Mouse (Mus musculus): ENCODE data around the gene 4930402F06Rik. TPM values are rescaled to one million over a fixed set of nuclear protein-coding genes. Genes with fewer than 3 reads are reported as not detected.
A peak's percentile ranks its signal among the peaks of the same experiment; 100 is the strongest.

Gene 4930402F06Rik
- polyA plus RNA-seq (2012; rRNA removed) (not detected in 2 replicates), polyA plus RNA-seq (2014; fragmentation: Nextera tagmentation; extraction: Ambion mirVana) (not detected in 2 replicates)

DNA sequence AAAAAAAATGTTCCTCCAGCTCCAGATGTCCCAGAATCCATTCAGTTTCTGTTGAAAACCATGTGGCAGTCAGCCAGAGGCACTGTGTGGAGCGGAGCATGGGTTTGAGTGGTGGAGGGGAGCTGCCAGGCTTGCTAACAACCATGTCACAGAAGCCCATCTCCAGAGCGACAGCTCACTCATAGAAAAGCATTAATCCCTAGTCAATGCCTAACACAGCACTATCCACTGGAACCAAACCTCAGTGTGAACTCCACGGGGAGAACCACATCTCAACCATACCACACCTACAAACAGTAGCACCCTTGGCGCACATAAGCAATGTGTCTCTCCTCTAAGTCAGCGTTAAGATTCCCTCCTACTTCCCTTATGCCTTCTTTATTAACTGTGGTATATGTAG is at the start of gene 4930402F06Rik:
TSS of gene 4930402F06Rik (minus strand) at position 80 of the 400 bp plus-strand sequence.
- Histone ChIP-seq H3K4me2 (replicated peaks; ENCODE audit: low read depth, low read length, severe bottlenecking) (no peak within 1 kb of the TSS), H3K27ac (replicated peaks; ENCODE audit: low read depth, low read length) (no peak within 1 kb of the TSS), H3K9me3 (ENCODE audit: control insufficient read depth, low read length) (no peaks in the 10 kb centered on the region), H3K9ac (ENCODE audit: low read depth, low read length, severe bottlenecking) (no peak within 1 kb of the TSS), H3K4me1 (ENCODE audit: control insufficient read depth, insufficient read depth, low read length) (no peaks in the 10 kb centered on the region), H3K36me3 (ENCODE audit: control insufficient read depth, insufficient read depth, low read length) (0 out of 2 replicates have a peak, but pooled peaks cover under 1% of the 10 kb centered on the region), H3K4me3 (replicated peaks; ENCODE audit: low read length) (no peak within 1 kb of the TSS), H3K27me3 (ENCODE audit: control insufficient read depth, insufficient read depth, low read length) (no peaks in the 10 kb centered on the region)
- ATAC-seq (ENCODE audit: low FRiP score, low read depth), result no peak
- DNase-seq (ENCODE audit: low spot score), result no peak
- WGBS, result 64% methylated on average over 5 of the region's 5 CpGs
- TF ChIP-seq POLR2A (IDR thresholded peaks at IDR 0.05; ENCODE audit: borderline replicate concordance, extremely low read depth, insufficient read depth, insufficient read length), result no peak

- Histone ChIP-seq H3K27me3 (ENCODE audit: control insufficient read depth, insufficient read depth, low read length) (no peaks in the 10 kb centered on the region), H3K9me3 (ENCODE audit: control insufficient read depth, low read length) (no peaks in the 10 kb centered on the region), H3K4me1 (ENCODE audit: control insufficient read depth, insufficient read depth, low read length) (peaks cover 50% of the 10 kb centered on the region), H3K4me3 (replicated peaks; ENCODE audit: low read length) (no peak overlapping the region), H3K9ac (ENCODE audit: low read depth, low read length, severe bottlenecking) (no peak overlapping the region), H3K4me2 (replicated peaks; ENCODE audit: low read depth, low read length, severe bottlenecking) (no peak overlapping the region), H3K27ac (replicated peaks; ENCODE audit: low read depth, low read length) (0 out of 2 replicates have a peak overlapping the region, but pooled peaks have one; percentile 16), H3K36me3 (ENCODE audit: control insufficient read depth, insufficient read depth, low read length) (no peaks in the 10 kb centered on the region)
- no peak for TF ChIP-seq POLR2A (IDR thresholded peaks at IDR 0.05; ENCODE audit: borderline replicate concordance, extremely low read depth, insufficient read depth, insufficient read length)
- no peak for ATAC-seq (ENCODE audit: low FRiP score, low read depth)
- DNase-seq (ENCODE audit: low spot score), result no peak
- 76% methylated on average over 5 of the region's 5 CpGs for WGBS
Measured at GRCm38 (mm10) chr2:35446300-35446699, 49.3 kb upstream of the 4930402F06Rik start.

DNA sequence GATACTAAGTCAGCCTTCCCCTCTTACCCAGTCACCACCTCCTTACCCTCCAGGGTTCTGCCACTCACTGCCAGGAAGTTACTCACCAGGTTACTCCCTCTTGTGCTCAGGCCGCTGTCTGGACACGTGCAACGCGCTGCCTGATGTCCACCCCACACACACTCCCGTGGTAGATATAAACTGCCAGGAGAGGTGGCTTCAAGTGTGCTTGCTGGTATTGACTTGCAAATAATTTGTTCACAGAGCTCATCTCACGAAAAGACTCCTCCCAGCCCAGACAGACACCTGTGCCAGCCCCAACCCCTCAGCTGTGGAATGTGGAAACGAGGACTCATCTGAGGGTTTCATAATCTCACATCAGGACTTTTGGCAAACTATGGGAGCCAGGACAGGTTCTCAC is 48.6 kb upstream of the 4930402F06Rik start:
- 65% methylated on average over 7 of the region's 7 CpGs for WGBS

GRCm38 (mm10) chr2:35444764-35445262 is 47.8 kb upstream of the 4930402F06Rik start:
- Histone ChIP-seq H3K27ac (replicated peaks; ENCODE audit: low read depth, low read length) (peak overlapping the region; percentile 0), H3K27me3 (ENCODE audit: control insufficient read depth, insufficient read depth, low read length) (no peaks in the 10 kb centered on the region), H3K9ac (ENCODE audit: low read depth, low read length, severe bottlenecking) (no peak overlapping the region), H3K9me3 (ENCODE audit: control insufficient read depth, low read length) (no peaks in the 10 kb centered on the region), H3K4me1 (ENCODE audit: control insufficient read depth, insufficient read depth, low read length) (peaks cover 58% of the 10 kb centered on the region), H3K4me2 (replicated peaks; ENCODE audit: low read depth, low read length, severe bottlenecking) (0 out of 2 replicates have a peak overlapping the region, but pooled peaks have one; percentile 0), H3K4me3 (replicated peaks; ENCODE audit: low read length) (no peak overlapping the region), H3K36me3 (ENCODE audit: control insufficient read depth, insufficient read depth, low read length) (no peaks in the 10 kb centered on the region)
- ATAC-seq (ENCODE audit: low FRiP score, low read depth) (0 out of 2 replicates have a peak, but pooled peaks have one; percentile 6), DNase-seq (ENCODE audit: low spot score) (no peak)
- no peak for TF ChIP-seq POLR2A (IDR thresholded peaks at IDR 0.05; ENCODE audit: borderline replicate concordance, extremely low read depth, insufficient read depth, insufficient read length)
- 61% methylated on average over 6 of the region's 6 CpGs for WGBS

More for the DNA sequence above, 48.6 kb upstream of the 4930402F06Rik start:
- no peaks in the 10 kb centered on the region for H3K9me3 ChIP-seq (ENCODE audit: control insufficient read depth, low read length)
- no peaks in the 10 kb centered on the region for H3K27me3 ChIP-seq (ENCODE audit: control insufficient read depth, insufficient read depth, low read length)
- H3K4me1 ChIP-seq (ENCODE audit: control insufficient read depth, insufficient read depth, low read length), result peaks cover 50% of the 10 kb centered on the region
- no peak overlapping the region for H3K4me3 ChIP-seq (replicated peaks; ENCODE audit: low read length)
- no peaks in the 10 kb centered on the region for H3K36me3 ChIP-seq (ENCODE audit: control insufficient read depth, insufficient read depth, low read length)
- no peak overlapping the region for H3K9ac ChIP-seq (ENCODE audit: low read depth, low read length, severe bottlenecking)
- TF ChIP-seq POLR2A (IDR thresholded peaks at IDR 0.05; ENCODE audit: borderline replicate concordance, extremely low read depth, insufficient read depth, insufficient read length), result no peak
- DNase-seq (ENCODE audit: low spot score), result no peak
- ATAC-seq (ENCODE audit: low FRiP score, low read depth), result no peak
- no peak overlapping the region for H3K4me2 ChIP-seq (replicated peaks; ENCODE audit: low read depth, low read length, severe bottlenecking)
- no peak overlapping the region for H3K27ac ChIP-seq (replicated peaks; ENCODE audit: low read depth, low read length)

DNA sequence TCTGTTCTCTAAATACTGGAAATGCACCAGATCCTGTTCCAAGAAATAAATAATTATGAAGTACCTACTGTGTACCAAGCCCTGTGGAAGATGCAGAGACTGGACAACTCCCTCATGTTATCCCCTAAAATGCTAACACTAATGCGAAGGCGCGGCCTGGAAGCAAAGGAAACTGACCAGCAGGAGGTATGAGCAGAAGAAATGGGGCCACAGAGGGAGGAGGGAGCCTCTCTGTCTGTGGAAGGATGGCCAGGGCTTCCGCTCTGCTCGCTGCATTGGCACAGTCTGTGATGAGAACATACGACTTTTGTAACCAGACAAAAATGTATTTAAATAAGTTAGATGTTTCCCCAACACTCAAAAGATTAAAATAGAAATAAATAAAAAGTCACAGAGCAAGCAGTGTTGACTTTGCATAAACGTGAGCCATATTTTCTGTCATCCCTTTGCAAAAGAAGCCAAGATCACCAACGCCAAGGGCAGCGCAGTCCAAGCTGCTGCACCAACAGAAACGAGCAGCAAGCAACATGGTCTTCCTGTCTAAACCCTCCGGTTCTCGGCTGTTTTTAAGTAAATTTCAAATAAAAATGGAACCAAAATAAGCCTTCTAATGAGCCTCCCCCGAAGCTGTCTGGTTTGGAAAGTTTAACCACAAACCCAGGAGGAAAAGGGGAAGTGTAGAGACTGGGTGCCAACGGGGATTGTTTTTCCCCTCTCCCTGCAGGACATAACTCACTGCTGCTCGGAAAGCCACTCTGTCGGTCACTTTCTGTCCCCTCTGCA is 47.2 kb upstream of the 4930402F06Rik start:
- TF ChIP-seq POLR2A (IDR thresholded peaks at IDR 0.05; ENCODE audit: borderline replicate concordance, extremely low read depth, insufficient read depth, insufficient read length), result no peak
- WGBS, result 41% methylated on average over 16 of the region's 16 CpGs
- H3K27ac ChIP-seq (replicated peaks; ENCODE audit: low read depth, low read length), result peak overlapping the region; percentile 0
- no peak overlapping the region for H3K9ac ChIP-seq (ENCODE audit: low read depth, low read length, severe bottlenecking)
- H3K36me3 ChIP-seq (ENCODE audit: control insufficient read depth, insufficient read depth, low read length), result no peaks in the 10 kb centered on the region
- no peaks in the 10 kb centered on the region for H3K9me3 ChIP-seq (ENCODE audit: control insufficient read depth, low read length)
- no peaks in the 10 kb centered on the region for H3K27me3 ChIP-seq (ENCODE audit: control insufficient read depth, insufficient read depth, low read length)
- H3K4me2 ChIP-seq (replicated peaks; ENCODE audit: low read depth, low read length, severe bottlenecking), result 0 out of 2 replicates have a peak overlapping the region, but pooled peaks have one; percentile 0
- H3K4me3 ChIP-seq (replicated peaks; ENCODE audit: low read length), result no peak overlapping the region
- ATAC-seq (ENCODE audit: low FRiP score, low read depth) (no peak; the same call in 1 of the 2 replicates), DNase-seq (ENCODE audit: low spot score) (no peak)
- H3K4me1 ChIP-seq (ENCODE audit: control insufficient read depth, insufficient read depth, low read length), result peaks cover 59% of the 10 kb centered on the region

All from limb, embryonic 14.5 days (tissue).